Mouse (Mus musculus): ENCODE data around the gene Gm10334.
"Not testable (repeated sequence)": the region's sequence is repeated elsewhere in the genome, so short reads cannot be mapped to it uniquely, and the experiment has no call there.

Gene Gm10334

GRCm38 (mm10) chr6:41446045-41446444, at the start of gene Gm10334:
Gm10334 (minus strand) TSS chr6:41446145.
- not testable (repeated sequence) for DNase-seq

DNA sequence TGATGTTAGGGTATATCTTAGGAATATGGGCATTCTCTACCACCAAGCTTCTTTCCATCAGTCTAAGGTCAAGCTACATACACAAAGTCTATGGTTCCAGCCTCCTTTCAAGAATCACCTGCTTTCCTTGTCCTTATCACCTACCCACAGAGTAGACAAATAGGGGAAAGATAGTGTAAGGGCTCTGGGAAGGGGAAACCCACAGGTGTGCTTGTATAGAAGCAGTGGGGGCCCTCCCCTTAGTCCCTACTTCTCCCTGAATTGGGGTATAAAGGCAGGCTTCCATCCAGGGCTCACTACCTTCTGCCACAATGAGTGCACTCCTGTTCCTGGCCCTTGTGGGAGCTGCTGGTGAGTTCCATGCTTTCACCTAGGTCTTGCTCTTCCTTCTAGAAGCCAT, 12.7 kb upstream of the Gm10334 start, which contains the start of gene Prss1:
Gene Prss1, plus strand, starts transcription at position 301 of the 400 bp plus-strand sequence.
- not testable (repeated sequence) for DNase-seq

GRCm38 (mm10) chr6:41442261-41442660, 3.7 kb downstream of the Gm10334 start:
- not testable (repeated sequence) for DNase-seq
